Mouse (Mus musculus): ENCODE measurements at regions not wholly inside any gene's neighbourhood (a gene's known extent, or its start where the extent isn't known, plus 50 kb on each side); places are given as distances from the start of the nearest gene placed in this dataset.

DNA sequence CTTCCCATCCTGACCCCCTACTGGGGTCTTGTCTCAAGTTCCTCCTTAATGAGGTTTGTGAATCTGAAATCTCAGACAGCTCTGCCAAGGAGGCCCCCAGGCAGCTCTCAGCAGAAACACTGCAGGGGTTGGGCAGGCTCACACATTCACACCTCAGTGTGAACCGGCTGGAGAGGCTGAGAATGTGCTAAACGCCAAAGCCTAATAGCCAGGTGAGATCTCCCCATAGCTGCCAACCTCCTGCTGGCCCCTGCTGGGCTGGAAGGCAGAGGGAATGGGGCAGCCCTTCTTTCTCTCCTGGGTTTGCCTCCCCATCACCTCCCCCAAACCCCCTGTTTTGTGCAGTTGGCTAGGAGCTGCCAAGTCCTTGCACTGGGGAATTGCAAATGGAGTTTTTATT is 81.3 kb upstream of the Gm26897 start:
- TF ChIP-seq POLR2A (IDR thresholded peaks at IDR 0.05; ENCODE audit: insufficient read depth, low read depth, low read length) (no peak), CTCF (IDR thresholded peaks at IDR 0.05) (no peak)
